Mouse (Mus musculus): ENCODE data around the gene Atad3a.

Atad3a gene

GRCm38 (mm10) chr4:155694111-155694481, 66.8 kb downstream of the Atad3a start, which contains the start of gene Fndc10:
TSS of gene Fndc10 (plus strand) at chr4:155694342.
- peak; percentile 49 for DNase-seq (ENCODE audit: low read depth, low spot score)

GRCm38 (mm10) chr4:155692421-155692820, 68.5 kb downstream of the Atad3a start:
- no peak for DNase-seq (ENCODE audit: low read depth, low spot score)

Measured in mesoderm, embryonic 11.5 days (tissue).